Mouse (Mus musculus) layer of hippocampus, adult 18-20 months (tissue): Measurements from ENCODE around the gene Katnal1. TPM values are rescaled to one million over a fixed set of nuclear protein-coding genes. Genes with fewer than 3 reads are reported as not detected.

Experiments used
- total RNA-seq, 2 experiments: library from RNA; stranded (reverse); gene quantifications; 2 replicates each; pipeline ENCODE4 v1.2.3; 2021

Gene Katnal1
- total RNA-seq, 2 experiments from 2014 or later: 62.6 to 65.4 TPM

Other genes with a start within 250 kb of the Katnal1 start
- gene Gm42791, start 65.8 kb upstream of the Katnal1 start, total RNA-seq: 10 to 100 TPM; 32.0 to 32.9 TPM